Mouse (Mus musculus) liver, embryonic 14.5 days (tissue): Measurements from ENCODE around the gene Slc34a3.

Experiments used
- CTCF ChIP-seq: IDR thresholded peaks from 2 replicates; pipeline ENCODE4 v1.5.1; 2016; ENCODE audit warnings: antibody characterized with exemption, low read depth, control low read depth
- EP300 ChIP-seq: IDR thresholded peaks from 2 replicates; pipeline ENCODE4 v1.6.1; 2016; ENCODE audit warnings: antibody characterized with exemption, low read depth

- TF ChIP-seq CTCF (peak; percentile 42), EP300 (no peak)
Observed at GRCm38 (mm10) chr2:25203631-25204214, 30.4 kb downstream of the Slc34a3 start.
